Mouse (Mus musculus) frontal cortex, postnatal 36 days (tissue): Measurements from ENCODE around the gene Epm2aip1.

Experiments used
- DNase-seq, 2 experiments: peaks; one replicate each; pipeline ENCODE4 v3.0.0; 2022; ENCODE audit warnings: low spot score in 2 of 2

The Epm2aip1 gene

GRCm38 (mm10) chr9:111286468-111286867, 14.7 kb downstream of the Epm2aip1 start:
- no peak for DNase-seq

DNA sequence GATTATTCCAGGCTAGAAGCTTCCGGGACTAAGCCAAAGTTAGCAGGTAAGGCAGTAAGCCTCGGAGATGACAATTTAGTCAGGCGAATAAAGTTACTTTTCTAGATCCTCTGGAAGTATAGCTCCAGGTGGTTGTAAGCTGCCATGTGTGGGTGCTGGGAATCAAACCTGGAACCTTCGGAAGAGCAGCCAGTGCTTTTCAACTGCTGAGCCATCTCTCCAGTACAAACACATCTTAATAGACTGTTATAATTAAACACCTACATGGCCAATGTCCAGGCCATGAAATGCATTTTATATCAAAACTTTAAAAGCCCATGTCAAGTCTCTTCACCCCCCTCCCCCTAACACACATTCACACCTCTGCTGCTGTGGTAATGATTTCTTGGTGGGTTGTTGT, 16.2 kb downstream of the Epm2aip1 start:
- DNase-seq: no peak

- no peak for DNase-seq
Observed at GRCm38 (mm10) chr9:111289294-111289831, 17.6 kb downstream of the Epm2aip1 start.

GRCm38 (mm10) chr9:111289832-111290339, 18.2 kb downstream of the Epm2aip1 start:
- peak; percentile 95 to 98 for DNase-seq

GRCm38 (mm10) chr9:111290539-111291100, 18.9 kb downstream of the Epm2aip1 start:
- DNase-seq: no peak

DNA sequence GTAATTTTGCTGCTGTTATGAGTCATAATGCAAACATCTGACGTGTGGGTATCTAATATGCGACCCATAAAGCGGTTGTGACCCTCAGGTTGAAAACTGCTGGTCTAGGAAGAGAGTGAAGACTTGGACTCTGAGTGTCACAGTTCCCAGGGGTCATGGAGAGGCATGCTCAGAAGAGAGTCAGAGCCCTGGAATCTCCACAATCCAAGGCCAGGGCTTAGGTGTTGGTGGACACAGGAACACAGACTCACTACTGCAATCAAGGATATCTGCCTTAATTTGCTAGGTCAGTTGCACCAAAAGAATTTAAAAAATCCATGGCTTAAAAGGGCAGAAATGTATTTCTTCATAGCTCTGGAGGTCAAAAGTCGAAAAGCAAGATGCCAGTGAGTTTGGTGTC, 21.5 kb downstream of the Epm2aip1 start:
- DNase-seq: no peak

- no peak for DNase-seq
Observed at GRCm38 (mm10) chr9:111294911-111295310, 23.2 kb downstream of the Epm2aip1 start.

DNA sequence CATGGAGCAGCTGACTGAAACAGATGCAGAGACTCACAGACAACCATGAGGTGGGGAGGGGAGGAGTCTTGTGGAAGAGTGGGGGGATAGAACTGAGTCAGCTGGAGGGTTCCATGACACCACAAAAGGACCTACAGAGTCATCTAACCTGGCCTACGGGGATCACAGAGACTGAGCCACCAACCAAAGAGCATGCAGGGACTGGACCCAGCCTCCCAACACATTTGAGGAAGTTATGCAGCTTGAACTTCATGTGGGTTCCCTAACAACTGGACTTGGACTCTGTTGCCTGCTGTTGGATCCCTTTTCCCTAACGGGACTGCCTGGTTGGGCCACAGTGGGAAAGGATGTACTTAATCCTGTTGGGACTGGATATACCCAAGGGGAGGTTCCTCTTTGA, 23.6 kb downstream of the Epm2aip1 start:
- DNase-seq: no peak

DNA sequence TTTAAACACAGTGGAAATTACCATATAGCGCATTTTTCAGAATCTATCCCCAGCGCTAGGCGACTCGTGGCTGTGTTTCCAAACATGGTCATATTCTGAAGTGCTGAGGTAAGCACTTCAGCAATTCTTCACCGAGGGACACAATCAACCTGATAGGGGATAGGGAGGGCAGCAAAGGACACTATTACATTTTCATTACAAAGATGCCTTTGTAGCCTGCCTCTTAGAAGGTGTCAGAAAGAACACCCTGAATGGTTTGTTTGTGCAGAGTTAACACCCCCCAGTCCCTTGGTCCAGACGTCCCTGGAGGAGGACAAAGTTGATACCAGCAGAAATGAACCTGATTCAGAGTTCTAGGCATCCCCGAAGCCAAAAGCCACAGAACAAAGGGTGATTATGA, 24.7 kb downstream of the Epm2aip1 start:
- no peak for DNase-seq

- DNase-seq: no peak
Observed at GRCm38 (mm10) chr9:111298606-111299005, 26.9 kb downstream of the Epm2aip1 start.

DNA sequence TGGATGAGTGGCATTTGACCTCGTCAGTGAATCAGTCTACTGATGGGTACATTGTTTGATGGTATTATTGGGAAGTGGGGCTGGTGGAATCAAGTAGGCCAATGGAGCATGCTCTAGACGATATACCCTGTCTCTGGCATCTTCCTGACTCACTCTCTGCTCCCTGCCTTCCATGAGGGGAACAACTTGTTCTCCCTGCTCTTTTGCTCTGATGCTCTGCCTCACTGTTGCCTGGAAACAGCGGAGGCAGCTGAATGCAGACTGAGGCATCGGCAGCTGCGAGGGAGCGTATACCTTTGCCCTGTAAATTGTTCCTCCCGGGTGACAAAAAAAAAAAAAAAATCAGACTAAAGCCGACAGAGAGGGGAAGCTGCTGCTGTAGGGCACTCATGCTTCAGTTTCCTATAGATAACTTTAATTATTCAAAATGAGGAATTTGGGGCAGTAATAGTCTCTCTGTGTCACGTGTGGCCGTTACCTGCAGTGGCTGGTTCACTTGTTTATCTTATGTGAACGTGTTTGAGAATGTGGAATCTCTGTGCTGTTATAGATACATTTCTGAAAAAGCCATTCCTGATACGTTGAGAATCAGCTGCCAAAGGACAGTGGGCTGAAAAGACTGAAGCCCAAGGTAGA, 30.6 kb downstream of the Epm2aip1 start:
- no peak for DNase-seq

- peak in 1 of 2 experiments; percentile 44 for DNase-seq
Observed at GRCm38 (mm10) chr9:111304036-111304435, 32.3 kb downstream of the Epm2aip1 start.

- DNase-seq: no peak
Observed at GRCm38 (mm10) chr9:111306142-111306541, 34.4 kb downstream of the Epm2aip1 start.

DNA sequence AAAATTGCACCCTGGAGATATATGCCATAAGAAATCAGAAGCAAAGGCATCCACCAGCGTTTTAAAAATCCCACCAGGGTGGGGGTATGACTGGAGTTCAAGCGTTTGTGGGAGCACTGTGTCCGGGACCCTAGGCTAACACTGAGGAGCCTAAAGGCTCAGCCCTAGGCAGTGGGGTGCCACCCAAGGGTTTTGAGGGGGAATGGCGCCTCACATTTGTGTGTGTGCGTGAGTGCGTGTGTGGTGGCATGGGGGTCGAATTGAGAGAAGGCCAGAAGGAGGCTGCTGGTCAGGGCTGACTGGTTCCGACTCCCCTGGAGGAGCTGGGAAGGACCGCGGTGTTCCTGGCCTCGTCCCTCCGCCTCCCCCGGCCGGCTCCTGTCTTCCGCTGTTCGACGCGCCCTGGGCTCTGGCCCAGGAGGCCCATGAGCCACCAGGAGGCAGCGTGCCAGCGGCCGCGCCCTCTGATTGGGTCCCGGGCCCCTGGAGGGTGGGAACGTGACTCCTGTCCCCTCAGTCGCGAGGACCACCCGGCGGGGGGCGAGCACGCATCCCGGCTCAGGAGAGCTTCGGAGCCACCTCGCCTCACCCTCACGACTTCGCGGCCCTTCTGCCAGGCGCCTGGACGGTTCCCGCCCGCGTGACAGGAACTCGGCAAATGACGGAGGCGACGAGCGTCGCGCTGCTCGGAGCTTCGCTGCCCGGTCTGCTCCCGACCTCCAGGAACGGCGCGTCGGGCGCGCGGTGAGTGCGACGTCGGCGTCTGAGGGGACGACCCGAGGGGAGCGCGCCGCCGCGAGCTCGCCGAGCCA, 39.5 kb downstream of the Epm2aip1 start, which contains the start of gene Trank1:
Gene Trank1 (plus strand): TSS at position 709 of the 812 bp plus-strand sequence.
- DNase-seq: peak in 1 of 2 experiments; percentile 53

- DNase-seq: peak in 1 of 2 experiments; percentile 36
Observed at GRCm38 (mm10) chr9:111311843-111312441, 40.2 kb downstream of the Epm2aip1 start.

- DNase-seq: no peak
Observed at GRCm38 (mm10) chr9:111312442-111313141, 40.9 kb downstream of the Epm2aip1 start.

DNA sequence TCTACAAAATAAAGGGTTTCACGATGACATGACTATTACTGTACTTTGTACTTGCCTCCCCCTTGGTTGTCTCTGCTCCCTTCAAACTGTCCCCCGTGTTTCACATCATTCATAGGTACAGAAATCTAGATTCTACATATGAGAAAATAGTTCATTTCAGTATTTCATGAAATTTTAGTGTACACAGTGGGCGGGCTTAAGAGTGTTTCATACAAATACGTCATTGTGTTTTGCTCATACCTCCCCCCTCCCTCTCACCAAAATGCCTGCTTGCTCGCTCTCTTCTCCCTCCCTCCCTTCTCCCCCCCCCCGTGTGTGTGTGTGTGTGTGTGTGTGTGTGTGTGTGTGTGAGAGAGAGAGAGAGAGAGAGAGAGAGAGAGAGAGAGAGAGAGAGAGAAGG, 41.6 kb downstream of the Epm2aip1 start:
- no peak for DNase-seq

GRCm38 (mm10) chr9:111313793-111314192, 42.1 kb downstream of the Epm2aip1 start:
- no peak for DNase-seq

GRCm38 (mm10) chr9:111314219-111314618, 42.5 kb downstream of the Epm2aip1 start:
- DNase-seq: peak; percentile 75 to 79

DNA sequence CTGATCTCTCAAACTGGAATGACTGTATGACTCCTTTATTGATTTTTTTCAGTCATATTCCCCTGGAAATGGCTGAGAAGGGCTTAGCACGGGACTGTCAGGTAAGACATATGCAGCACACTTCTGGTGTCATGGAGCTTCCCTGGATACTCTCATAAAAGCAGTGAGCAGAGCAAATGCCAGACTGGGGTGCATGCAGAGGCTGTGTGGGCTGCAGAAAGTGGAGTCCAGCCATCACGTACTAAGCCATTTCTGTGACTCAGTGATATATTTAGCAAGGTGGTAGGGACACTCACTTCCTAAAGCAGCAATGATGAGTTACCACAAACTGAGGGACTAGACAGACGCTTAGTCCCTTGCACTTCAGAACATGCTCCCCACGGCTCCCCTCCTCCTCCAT, 49.2 kb downstream of the Epm2aip1 start:
- peak in 1 of 2 experiments; percentile 49 for DNase-seq

DNA sequence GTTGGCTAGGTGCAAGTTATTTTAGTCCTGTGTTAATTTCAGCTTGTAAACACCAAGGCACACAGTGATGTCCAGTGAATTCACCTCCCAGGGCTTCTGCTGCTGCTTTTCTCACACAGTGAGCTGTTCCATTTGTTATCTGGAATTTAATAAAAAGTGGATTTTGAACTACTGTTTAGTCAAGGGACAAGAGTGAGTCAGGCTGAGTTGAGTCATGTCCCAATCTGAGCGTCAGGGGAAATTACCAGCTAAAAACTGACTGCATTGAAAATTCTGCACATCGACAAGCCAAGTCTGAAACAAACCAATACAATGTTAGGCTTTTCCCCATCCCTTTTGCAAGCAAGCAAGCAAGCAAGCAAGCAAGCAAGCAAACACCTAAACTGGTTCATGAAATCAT, 53.2 kb downstream of the Epm2aip1 start:
- no peak for DNase-seq
